Mouse (Mus musculus) testis, postnatal 10 days (tissue): ENCODE data around the gene Cnnm1.

Experiments used
- DNase-seq: peaks from one replicate; pipeline ENCODE4 v3.0.0; 2021; ENCODE audit warnings: low spot score

The Cnnm1 gene

GRCm38 (mm10) chr19:43511621-43512620 lies 71.7 kb downstream of the Cnnm1 start:
- DNase-seq: no peak

GRCm38 (mm10) chr19:43513874-43514273 lies 73.6 kb downstream of the Cnnm1 start:
- DNase-seq: no peak

GRCm38 (mm10) chr19:43515668-43516396 lies 75.6 kb downstream of the Cnnm1 start:
- DNase-seq: no peak

GRCm38 (mm10) chr19:43516397-43517035 lies 76.3 kb downstream of the Cnnm1 start:
- no peak for DNase-seq

GRCm38 (mm10) chr19:43517320-43517719 lies 77.1 kb downstream of the Cnnm1 start:
- DNase-seq: no peak

GRCm38 (mm10) chr19:43517808-43518207 lies 77.6 kb downstream of the Cnnm1 start:
- DNase-seq: no peak

GRCm38 (mm10) chr19:43518261-43518660 lies 78.0 kb downstream of the Cnnm1 start:
- no peak for DNase-seq

- no peak for DNase-seq
Measured at GRCm38 (mm10) chr19:43519226-43519625, 79.0 kb downstream of the Cnnm1 start.

GRCm38 (mm10) chr19:43520402-43520801 lies 80.2 kb downstream of the Cnnm1 start:
- no peak for DNase-seq

- DNase-seq: no peak
Measured at GRCm38 (mm10) chr19:43521362-43521761, 81.1 kb downstream of the Cnnm1 start.

- no peak for DNase-seq
Measured at GRCm38 (mm10) chr19:43521996-43522395, 81.8 kb downstream of the Cnnm1 start.

- DNase-seq: no peak
Measured at GRCm38 (mm10) chr19:43523551-43523950, 83.3 kb downstream of the Cnnm1 start.

GRCm38 (mm10) chr19:43524187-43525103 lies 84.2 kb downstream of the Cnnm1 start, which contains the start of gene Got1:
Got1 (minus strand) TSS chr19:43524605.
- peak; percentile 93 for DNase-seq

- DNase-seq: peak; percentile 83
Measured at GRCm38 (mm10) chr19:43525104-43525482, 84.9 kb downstream of the Cnnm1 start.

GRCm38 (mm10) chr19:43525566-43525965 lies 85.3 kb downstream of the Cnnm1 start:
- DNase-seq: no peak

- DNase-seq: no peak
Measured at GRCm38 (mm10) chr19:43526025-43526424, 85.8 kb downstream of the Cnnm1 start.

- DNase-seq: peak; percentile 70
Measured at GRCm38 (mm10) chr19:43527131-43527530, 86.9 kb downstream of the Cnnm1 start.

GRCm38 (mm10) chr19:43528056-43528587 lies 87.9 kb downstream of the Cnnm1 start:
- no peak for DNase-seq

GRCm38 (mm10) chr19:43530197-43530770 lies 90.0 kb downstream of the Cnnm1 start:
- DNase-seq: peak; percentile 74

- no peak for DNase-seq
Measured at GRCm38 (mm10) chr19:43530921-43531320, 90.7 kb downstream of the Cnnm1 start.

GRCm38 (mm10) chr19:43535372-43535771 lies 95.1 kb downstream of the Cnnm1 start:
- no peak for DNase-seq
